Mouse (Mus musculus) neural tube, embryonic 13.5 days (tissue): ENCODE measurements around the gene Kctd7. TPM values are rescaled to one million over a fixed set of nuclear protein-coding genes. Genes with fewer than 3 reads are reported as not detected.

ENCODE experiments used
- ATAC-seq: fragments of 200-750 bp; cut with Nextera tagmentation; 2 replicates; pipeline ENCODE4 v1.8.0; 2017; ENCODE audit warnings: low read depth, mild to moderate bottlenecking, moderate TSS enrichment, moderate library complexity
- H3K27ac ChIP-seq: fragments of 300-500 bp; sonication (generic); replicated peaks from 2 replicates; pipeline ENCODE4 v1.5.1; 2015; ENCODE audit warnings: moderate library complexity, mild to moderate bottlenecking, inconsistent platforms
- H3K27me3 ChIP-seq: fragments of 300-500 bp; sonication (generic); 2 replicates; pipeline ENCODE4 v1.6.1; 2015; ENCODE audit warnings: mild to moderate bottlenecking, inconsistent platforms
- H3K36me3 ChIP-seq: fragments of 300-500 bp; sonication (generic); 2 replicates; pipeline ENCODE4 v1.6.1; 2015; ENCODE audit warnings: mild to moderate bottlenecking, inconsistent platforms
- H3K4me1 ChIP-seq: fragments of 300-500 bp; sonication (generic); replicated peaks from 2 replicates; pipeline ENCODE4 v1.6.1; 2015; ENCODE audit warnings: inconsistent platforms
- H3K4me2 ChIP-seq: fragments of 300-500 bp; sonication (generic); 2 replicates; pipeline ENCODE4 v1.6.1; 2015; ENCODE audit warnings: inconsistent platforms, mild to moderate bottlenecking, moderate library complexity
- H3K4me3 ChIP-seq: fragments of 300-500 bp; sonication (generic); 2 replicates; pipeline ENCODE4 v1.5.1; 2015; ENCODE audit warnings: mild to moderate bottlenecking, inconsistent platforms
- H3K9ac ChIP-seq: fragments of 300-500 bp; sonication (generic); 2 replicates; pipeline ENCODE4 v1.6.1; 2015; ENCODE audit warnings: moderate library complexity, mild to moderate bottlenecking, inconsistent platforms
- H3K9me3 ChIP-seq: fragments of 300-500 bp; sonication (generic); 2 replicates; pipeline ENCODE4 v1.6.1; 2016; ENCODE audit warnings: inconsistent platforms
- WGBS: fragments of 180-500 bp; shearing (Covaris S2); methylation state at CpG from one replicate; pipeline ENCODE4 v1.1.7; 2015; 5-methylcytosine and 5-hydroxymethylcytosine counted together
- polyA plus RNA-seq: library from polyadenylated mRNA; unstranded; fragments of >200 nt; fragmentation: Nextera tagmentation; extraction: Ambion mirVana; gene quantifications from 2 replicates; pipeline ENCODE4 v1.2.1, GENCODE M21; 2015

The Kctd7 gene
- polyA plus RNA-seq, 1 experiment from 2014 or later, result 16.7 TPM

DNA sequence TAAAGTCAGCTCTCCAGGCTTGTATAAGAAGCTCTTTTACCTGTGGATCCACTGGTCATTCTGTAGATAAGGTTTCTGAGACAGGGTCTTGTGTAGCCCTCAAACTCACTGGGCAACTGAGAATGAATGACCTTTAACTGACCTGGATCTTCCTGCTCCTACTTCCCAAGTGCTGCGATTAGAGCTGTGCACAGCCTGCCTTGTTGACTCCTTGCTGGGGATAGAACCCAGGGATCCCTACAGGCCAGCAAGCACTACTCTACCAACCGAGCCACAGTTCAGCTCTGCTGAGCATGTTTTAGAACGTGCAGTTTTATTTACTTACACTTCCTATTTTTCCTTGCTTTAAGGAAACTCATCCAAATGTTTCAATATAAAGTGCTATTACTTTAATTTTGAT is 52.8 kb downstream of the Kctd7 start:
- no peak overlapping the region for H3K4me3 ChIP-seq
- H3K27ac ChIP-seq, result no peak overlapping the region
- no peaks in the 10 kb centered on the region for H3K4me1 ChIP-seq
- H3K9me3 ChIP-seq, result no peaks in the 10 kb centered on the region
- H3K27me3 ChIP-seq, result no peaks in the 10 kb centered on the region
- H3K4me2 ChIP-seq, result no peak overlapping the region
- WGBS, result 87% methylated on average over 3 of the region's 3 CpGs
- ATAC-seq, result no peak
- H3K9ac ChIP-seq, result no peak overlapping the region
- peaks cover 67% of the 10 kb centered on the region for H3K36me3 ChIP-seq

DNA sequence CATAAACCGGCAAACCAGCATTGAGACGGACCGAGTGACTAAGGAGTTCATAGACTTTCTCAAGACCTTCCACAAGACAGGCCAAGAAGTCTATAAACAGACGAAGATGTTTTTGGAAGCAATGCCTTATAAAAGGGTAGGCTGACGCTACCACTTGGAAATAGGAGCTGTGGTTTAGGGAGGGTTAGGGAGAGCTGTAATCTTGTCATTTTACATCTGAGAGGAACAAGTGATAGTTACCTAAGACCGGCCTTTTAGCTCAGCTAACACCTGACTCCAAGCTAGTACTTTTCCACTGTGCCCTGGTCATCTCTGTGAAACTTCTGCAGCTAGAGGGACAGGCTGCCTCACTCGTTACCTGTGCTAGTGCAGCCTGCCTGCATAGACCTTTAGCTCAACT is 53.3 kb downstream of the Kctd7 start:
- H3K27ac ChIP-seq, result no peak overlapping the region
- 93% methylated on average over 7 of the region's 7 CpGs for WGBS
- H3K9me3 ChIP-seq, result no peaks in the 10 kb centered on the region
- H3K36me3 ChIP-seq, result peaks cover 64% of the 10 kb centered on the region
- H3K27me3 ChIP-seq, result no peaks in the 10 kb centered on the region
- no peak overlapping the region for H3K4me3 ChIP-seq
- no peaks in the 10 kb centered on the region for H3K4me1 ChIP-seq
- ATAC-seq, result no peak
- no peak overlapping the region for H3K9ac ChIP-seq
- H3K4me2 ChIP-seq, result no peak overlapping the region

DNA sequence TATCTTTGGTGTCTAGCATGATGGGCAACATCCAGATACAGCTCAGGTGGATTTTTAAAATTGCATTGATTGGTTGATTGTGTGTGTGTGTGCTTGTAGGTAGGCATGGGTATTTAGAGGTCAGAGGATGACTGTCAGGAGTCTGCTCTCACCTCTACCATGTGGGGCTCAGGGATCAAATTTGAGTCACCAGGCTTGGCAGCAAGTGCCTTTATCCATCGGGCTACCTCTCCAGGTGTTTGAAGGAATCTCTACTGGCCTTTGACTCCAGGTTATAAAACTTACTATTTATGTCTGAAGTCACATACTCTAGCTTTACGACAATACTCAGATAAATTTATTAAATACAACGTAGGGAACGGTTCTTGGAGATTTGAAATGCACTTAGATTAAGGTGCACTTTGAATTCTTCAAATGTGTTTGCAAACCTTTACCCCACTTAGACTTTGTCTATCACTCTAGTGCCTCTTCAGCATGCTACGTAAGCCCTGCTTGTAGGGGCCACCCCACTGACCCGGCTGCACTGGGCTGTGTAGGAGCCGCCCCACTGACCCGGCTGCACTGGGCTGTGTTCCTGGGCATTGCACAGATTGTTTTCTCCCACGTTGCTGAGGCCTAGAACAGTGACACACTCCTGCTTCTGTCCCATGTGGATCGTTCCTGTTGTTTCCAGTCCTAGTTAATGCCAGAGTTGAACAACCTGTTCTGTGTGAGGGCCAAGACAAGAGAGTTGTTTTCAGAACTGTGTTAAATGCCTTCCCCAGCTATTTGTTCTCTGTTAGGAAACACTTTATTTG is 55.8 kb downstream of the Kctd7 start:
- WGBS, result 91% methylated on average over 10 of the region's 10 CpGs
- ATAC-seq, result no peak
- Histone ChIP-seq H3K9me3 (no peaks in the 10 kb centered on the region), H3K4me1 (no peaks in the 10 kb centered on the region), H3K4me3 (no peak overlapping the region), H3K27ac (no peak overlapping the region), H3K9ac (no peak overlapping the region), H3K4me2 (no peak overlapping the region), H3K36me3 (peaks cover 54% of the 10 kb centered on the region), H3K27me3 (no peaks in the 10 kb centered on the region)

DNA sequence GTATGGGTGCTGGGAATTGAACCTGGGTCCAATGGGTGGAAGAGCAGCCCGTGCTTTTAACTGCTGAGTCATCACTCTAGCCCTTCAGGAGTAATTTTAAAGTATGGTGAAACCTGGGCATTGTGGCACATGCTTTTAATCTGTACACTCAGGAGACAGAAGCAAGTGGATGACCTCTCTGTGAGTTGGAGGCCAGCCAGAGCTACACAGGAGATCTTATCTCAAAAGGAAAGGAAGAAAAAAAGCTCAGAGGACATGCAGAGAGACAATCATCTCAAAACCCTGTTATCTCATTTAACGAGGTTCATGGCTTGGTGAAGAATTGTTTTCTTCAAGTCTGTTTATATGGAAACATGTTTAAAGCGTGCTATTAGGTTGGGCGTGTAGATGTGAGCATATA is 59.3 kb downstream of the Kctd7 start:
- Histone ChIP-seq H3K4me2 (no peak overlapping the region), H3K4me1 (no peaks in the 10 kb centered on the region), H3K9me3 (no peaks in the 10 kb centered on the region), H3K9ac (no peak overlapping the region), H3K27ac (no peak overlapping the region), H3K27me3 (no peaks in the 10 kb centered on the region), H3K36me3 (peaks cover 59% of the 10 kb centered on the region), H3K4me3 (no peak overlapping the region)
- no peak for ATAC-seq
- WGBS, result 92% methylated on average over 4 of the region's 4 CpGs

DNA sequence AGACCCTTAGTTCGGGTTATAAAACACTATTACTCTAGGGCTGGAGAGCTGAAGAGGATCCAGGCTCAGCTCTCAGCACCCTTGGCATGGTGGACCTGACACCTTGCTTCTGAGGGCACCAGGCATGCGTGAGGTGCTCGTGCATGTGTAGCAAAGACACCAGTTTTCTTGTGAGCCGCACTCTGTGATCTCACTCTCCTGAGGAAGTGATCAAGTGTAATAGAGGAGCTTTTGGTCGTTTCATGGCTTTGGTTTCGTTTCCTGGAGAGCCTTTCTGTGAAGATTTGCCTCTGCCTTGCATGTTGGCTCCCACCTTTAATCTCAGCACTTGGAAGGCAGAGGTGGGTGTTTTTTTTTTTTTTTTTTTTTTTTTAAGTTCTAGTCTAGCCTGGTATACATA is 59.9 kb downstream of the Kctd7 start:
- no peak overlapping the region for H3K9ac ChIP-seq
- H3K9me3 ChIP-seq, result no peaks in the 10 kb centered on the region
- H3K27ac ChIP-seq, result no peak overlapping the region
- no peaks in the 10 kb centered on the region for H3K4me1 ChIP-seq
- H3K27me3 ChIP-seq, result no peaks in the 10 kb centered on the region
- H3K4me3 ChIP-seq, result no peak overlapping the region
- ATAC-seq, result no peak
- H3K4me2 ChIP-seq, result no peak overlapping the region
- H3K36me3 ChIP-seq, result peaks cover 59% of the 10 kb centered on the region
- WGBS, result 87% methylated on average over 6 of the region's 6 CpGs

Other genes starting within 250 kb of the Kctd7 start
- gene Zbed5, start 249.1 kb upstream of the Kctd7 start, polyA plus RNA-seq, result 12.9 and 13.3 TPM in 2 replicates
- gene Phkg1, start 246.3 kb upstream of the Kctd7 start, polyA plus RNA-seq, result 0.32 and 0.33 TPM in 2 replicates
- gene Nupr1l, start 236.3 kb upstream of the Kctd7 start, polyA plus RNA-seq, result 4.9 and 6.1 TPM in 2 replicates
- 29.8 and 32.0 TPM in 2 replicates for gene Vkorc1l1, start 202.9 kb upstream of the Kctd7 start, polyA plus RNA-seq
- gene Gusb, start 141.8 kb upstream of the Kctd7 start, polyA plus RNA-seq, result 30.9 and 33.3 TPM in 2 replicates
- gene Asl, start 115.6 kb upstream of the Kctd7 start, polyA plus RNA-seq, result 40.3 and 44.4 TPM in 2 replicates
- gene Crcp, start 115.6 kb upstream of the Kctd7 start, polyA plus RNA-seq, result 70.1 and 80.1 TPM in 2 replicates
- gene Tpst1, start 71.5 kb upstream of the Kctd7 start, polyA plus RNA-seq, result 56.7 and 59.0 TPM in 2 replicates
- gene Rabgef1, start 26.9 kb downstream of the Kctd7 start, polyA plus RNA-seq, result 36.4 and 36.6 TPM in 2 replicates
- gene Tmem248, start 72.2 kb downstream of the Kctd7 start, polyA plus RNA-seq, result 25.9 TPM in 2 replicates
- 64.1 and 66.3 TPM in 2 replicates for gene Sbds, start 110.7 kb downstream of the Kctd7 start, polyA plus RNA-seq
- 23.2 and 27.0 TPM in 2 replicates for gene Tyw1, start 110.8 kb downstream of the Kctd7 start, polyA plus RNA-seq
- gene Caln1, start 224.6 kb downstream of the Kctd7 start, polyA plus RNA-seq, result 10.5 and 10.8 TPM in 2 replicates
- not detected in 2 replicates for gene A330070K13Rik, start 239.8 kb downstream of the Kctd7 start, polyA plus RNA-seq